Mouse (Mus musculus): Measurements from ENCODE around the gene Fam122b.

The Fam122b gene

GRCm38 (mm10) chrX:53196392-53196791, 73.2 kb downstream of the Fam122b start:
- DNase-seq: no peak
